Mouse (Mus musculus) cerebellum, adult 18-20 months (tissue): ENCODE data around the gene Tert.
A peak's percentile ranks its signal among the peaks of the same experiment; 100 is the strongest.

Experiments used
- DNase-seq, 2 experiments: peaks; one replicate each; pipeline ENCODE4 v3.0.0; 2021

Tert gene

GRCm38 (mm10) chr13:73626745-73627549 is at the start of gene Tert:
Tert (plus strand) TSS chr13:73626911.
- DNase-seq, result peak in 1 of 2 experiments; percentile 45

DNA sequence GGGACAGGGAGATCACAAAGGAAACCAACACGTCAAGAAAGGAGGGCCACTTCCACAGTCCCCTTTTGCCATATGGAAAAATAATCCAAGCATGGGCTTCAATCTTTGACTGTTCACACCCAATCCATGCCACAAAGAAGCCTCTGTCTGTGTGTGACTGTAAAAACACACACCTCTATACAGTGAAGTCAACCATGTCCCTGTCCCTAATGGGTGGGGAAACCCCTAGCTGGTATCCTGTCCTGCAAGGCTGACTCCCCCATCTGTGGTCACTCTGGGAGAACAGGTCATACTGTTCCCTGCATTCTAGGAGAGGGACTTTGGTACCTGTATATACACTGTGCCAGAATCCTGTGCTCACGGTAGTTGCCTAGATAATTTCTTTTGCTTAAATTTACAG is 49.4 kb upstream of the Tert start:
- DNase-seq, result no peak

- no peak for DNase-seq
Measured at GRCm38 (mm10) chr13:73591488-73591887, 35.2 kb upstream of the Tert start.

DNA sequence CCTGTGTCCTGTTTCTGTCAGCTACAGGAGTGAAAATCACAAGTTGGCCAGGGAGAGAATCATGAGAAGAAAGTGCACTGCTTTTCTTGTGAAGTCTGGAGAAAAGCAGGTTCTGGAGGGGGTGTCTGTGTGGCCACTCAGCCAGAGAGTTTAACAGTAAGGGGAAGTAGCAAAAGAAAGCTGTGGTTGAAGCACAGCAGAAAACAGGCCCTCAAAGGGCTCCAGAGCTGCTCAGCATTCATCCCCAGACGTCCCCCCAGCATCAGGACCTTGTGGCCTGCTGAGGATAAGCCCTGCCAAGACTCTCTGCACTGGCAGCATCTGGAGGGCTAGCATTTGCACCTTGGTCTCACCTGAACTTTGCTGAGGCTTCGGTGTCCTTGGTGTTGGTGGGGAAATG is 34.2 kb upstream of the Tert start:
- no peak for DNase-seq

DNA sequence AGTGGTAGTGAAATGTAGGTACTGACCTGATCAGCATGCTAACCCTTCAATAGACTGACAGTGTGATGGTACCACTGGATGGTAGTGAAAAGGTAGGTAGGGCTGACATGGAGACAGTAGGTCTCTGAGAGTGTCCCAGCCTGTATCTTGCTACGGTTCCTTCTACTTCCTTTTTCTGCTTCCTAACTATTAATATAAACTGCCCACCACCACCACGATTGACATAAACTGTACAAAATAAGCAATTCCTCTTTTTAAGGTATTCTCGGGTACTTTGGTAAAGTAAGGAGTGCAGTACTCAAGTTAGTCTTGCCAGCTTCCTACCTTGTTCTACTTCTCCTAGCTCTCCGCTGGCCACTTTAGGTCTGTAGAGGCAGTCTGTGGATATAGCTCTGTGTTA is 30.4 kb upstream of the Tert start:
- DNase-seq, result no peak

- no peak for DNase-seq
Measured at GRCm38 (mm10) chr13:73600217-73600616, 26.5 kb upstream of the Tert start.

DNA sequence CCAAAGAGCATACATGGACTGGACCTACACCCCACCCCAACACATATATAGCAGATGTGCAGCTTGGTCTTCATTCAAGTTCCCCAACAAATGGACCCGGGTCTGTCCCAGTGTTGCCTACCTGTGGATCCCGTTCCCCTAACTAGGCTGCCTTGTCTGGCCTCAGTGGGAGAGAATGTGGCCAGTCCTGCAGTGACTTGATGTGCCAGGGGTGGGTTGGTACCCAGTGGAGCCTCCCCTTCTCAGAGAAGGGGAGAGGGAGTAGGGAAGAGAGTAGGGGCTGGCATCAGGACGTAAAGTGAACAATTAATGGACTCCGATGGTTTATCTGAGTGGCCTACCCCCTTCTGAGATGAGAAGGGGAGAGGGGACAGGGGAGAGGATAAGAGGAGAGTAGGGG is 23.7 kb upstream of the Tert start:
- peak; percentile 15 to 20 for DNase-seq

- DNase-seq, result peak; percentile 98 to 100
Measured at GRCm38 (mm10) chr13:73603522-73604155, 23.1 kb upstream of the Tert start, which contains the start of gene Clptm1l. Clptm1l (plus strand) TSS chr13:73604006.

- no peak for DNase-seq
Measured at GRCm38 (mm10) chr13:73604156-73604957, 22.4 kb upstream of the Tert start.

- no peak for DNase-seq
Measured at GRCm38 (mm10) chr13:73618406-73618805, 8.3 kb upstream of the Tert start.

- DNase-seq, result no peak
Measured at GRCm38 (mm10) chr13:73620637-73621036, 6.1 kb upstream of the Tert start.

DNA sequence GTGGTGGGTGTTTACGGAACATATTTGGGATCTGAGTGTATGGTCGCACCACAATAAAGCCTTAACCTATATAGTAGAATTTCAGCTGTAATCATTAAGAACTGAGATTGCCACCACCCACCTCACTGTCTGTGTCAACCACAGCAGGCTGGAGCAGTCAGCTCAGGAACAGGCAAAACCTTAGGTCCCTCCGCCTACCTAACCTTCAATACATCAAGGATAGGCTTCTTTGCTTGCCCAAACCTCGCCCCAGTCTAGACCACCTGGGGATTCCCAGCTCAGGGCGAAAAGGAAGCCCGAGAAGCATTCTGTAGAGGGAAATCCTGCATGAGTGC is 334 bp upstream of the Tert start:
- peak in 1 of 2 experiments; percentile 39 for DNase-seq

- no peak for DNase-seq
Measured at GRCm38 (mm10) chr13:73628586-73629113, 1.9 kb downstream of the Tert start.

DNA sequence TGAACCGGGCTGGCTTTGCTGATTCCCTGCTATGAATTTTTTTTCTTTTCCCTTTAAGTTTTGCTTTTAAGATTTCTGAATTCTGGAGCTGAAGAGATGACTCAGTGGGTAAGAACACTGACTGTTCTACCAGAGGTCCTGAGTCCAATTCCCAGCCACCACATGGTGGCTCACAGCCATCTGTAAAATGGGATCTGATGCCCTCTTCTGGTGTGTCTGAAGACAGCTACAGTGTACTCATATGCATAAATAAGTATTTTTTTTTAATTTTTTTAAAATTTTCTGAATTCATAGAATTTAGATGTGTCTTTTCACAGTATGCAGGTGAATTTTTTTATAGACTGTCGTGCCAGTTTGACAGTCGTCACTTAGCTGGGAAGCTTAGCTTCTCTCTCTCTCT is 5.1 kb downstream of the Tert start:
- DNase-seq, result no peak

DNA sequence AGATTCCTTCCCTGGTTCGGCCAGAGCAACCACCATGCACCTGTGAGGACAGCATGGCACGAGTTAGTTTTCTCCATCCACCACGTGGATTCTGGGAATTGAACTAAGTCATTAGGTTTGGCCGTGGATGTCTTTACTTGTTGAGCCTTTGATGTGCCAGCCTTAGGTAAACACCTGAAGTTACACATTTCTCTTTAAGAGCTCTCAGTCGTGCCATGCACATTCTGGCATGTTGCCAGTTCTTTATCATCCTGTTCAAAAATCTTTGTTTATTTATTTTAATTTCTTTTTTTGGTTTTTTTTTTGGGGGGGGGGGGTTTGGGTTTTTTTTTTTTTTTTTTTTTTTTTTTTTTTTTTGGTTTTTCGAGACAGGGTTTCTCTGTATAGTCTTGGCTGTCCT is 11.1 kb downstream of the Tert start:
- DNase-seq, result no peak

- DNase-seq, result no peak
Measured at GRCm38 (mm10) chr13:73641296-73641695, 14.6 kb downstream of the Tert start.

DNA sequence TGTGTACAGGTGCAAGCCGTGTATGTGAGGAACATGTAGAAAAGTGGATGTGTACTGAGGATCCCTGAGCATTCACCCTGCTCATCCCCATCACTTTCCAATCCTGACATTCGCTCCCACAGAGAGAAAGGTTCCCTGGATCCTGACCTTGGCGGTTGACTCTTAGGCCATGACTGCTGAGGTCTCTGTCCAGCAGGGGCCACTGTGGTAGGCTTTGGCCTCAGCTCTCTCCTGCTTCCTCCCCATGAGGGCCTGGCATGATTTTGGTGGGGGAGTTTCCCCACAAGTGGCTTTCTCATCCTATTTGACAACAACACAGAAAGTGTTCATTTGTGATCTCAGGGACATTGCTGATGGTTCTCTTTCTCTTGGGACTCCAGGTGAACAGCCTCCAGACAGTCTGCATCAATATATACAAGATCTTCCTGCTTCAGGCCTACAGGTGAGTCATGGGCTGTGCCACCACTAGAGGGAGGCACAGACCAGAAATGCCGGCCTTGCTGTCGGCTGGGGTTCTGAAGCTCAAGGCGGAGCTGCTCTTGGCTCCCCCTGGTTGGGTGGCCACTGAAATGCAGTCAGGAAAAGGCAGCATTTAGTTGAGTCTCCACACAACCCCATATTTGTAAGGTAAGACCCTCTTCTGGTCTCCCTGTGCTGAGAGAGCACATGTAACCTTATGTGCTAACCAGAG is 19.8 kb downstream of the Tert start:
- peak; percentile 17 to 21 for DNase-seq

- no peak for DNase-seq
Measured at GRCm38 (mm10) chr13:73653266-73653665, 26.6 kb downstream of the Tert start.

GRCm38 (mm10) chr13:73654976-73655375 is 28.3 kb downstream of the Tert start:
- no peak for DNase-seq

GRCm38 (mm10) chr13:73658953-73659352 is 32.2 kb downstream of the Tert start:
- DNase-seq, result no peak

GRCm38 (mm10) chr13:73660163-73660695 is 33.5 kb downstream of the Tert start:
- no peak for DNase-seq

DNA sequence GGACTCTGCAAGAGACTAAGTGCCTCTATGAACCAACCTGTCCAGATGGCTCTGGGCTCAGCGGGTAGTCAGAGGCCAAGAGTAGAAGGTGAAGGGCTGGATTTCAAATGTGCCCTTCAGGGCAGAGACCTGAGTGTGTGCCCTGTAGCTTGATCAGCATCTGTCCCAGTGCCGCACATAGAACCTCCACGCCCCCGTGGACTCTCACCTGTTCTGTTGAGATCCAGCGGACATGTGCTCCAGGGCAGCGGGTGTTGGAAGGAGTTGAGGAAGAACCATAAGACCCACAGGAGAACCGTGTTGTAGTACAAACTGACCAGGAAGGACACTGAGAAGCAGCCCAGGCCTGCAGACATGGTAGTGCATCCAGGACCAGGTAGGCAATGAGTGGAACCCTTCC is 48.5 kb downstream of the Tert start:
- no peak for DNase-seq

- DNase-seq, result no peak
Measured at GRCm38 (mm10) chr13:73677853-73678252, 51.1 kb downstream of the Tert start, which contains the start of gene Slc6a18. Slc6a18 (minus strand) TSS chr13:73678023.
